Mouse (Mus musculus) forebrain, embryonic 13.5 days (tissue): ENCODE data around the gene Gin1. TPM values are rescaled to one million over a fixed set of nuclear protein-coding genes. Genes with fewer than 3 reads are reported as not detected.

Experiments
- ATAC-seq: fragments of 200-750 bp; cut with Nextera tagmentation; 2 replicates; pipeline ENCODE4 v1.8.0; 2017
- H3K27ac ChIP-seq: fragments of 300-500 bp; sonication (generic); 2 replicates; pipeline ENCODE4 v1.5.1; 2015; ENCODE audit warnings: inconsistent platforms, mild to moderate bottlenecking, moderate library complexity
- H3K27me3 ChIP-seq: fragments of 300-500 bp; sonication (generic); 2 replicates; pipeline ENCODE4 v1.6.1; 2015; ENCODE audit warnings: mild to moderate bottlenecking, inconsistent platforms
- H3K36me3 ChIP-seq: fragments of 300-500 bp; sonication (generic); 2 replicates; pipeline ENCODE4 v1.6.1; 2015; ENCODE audit warnings: mild to moderate bottlenecking, inconsistent platforms; ENCODE audit not compliant: poor library complexity, severe bottlenecking
- H3K4me1 ChIP-seq: fragments of 300-500 bp; sonication (generic); 2 replicates; pipeline ENCODE4 v1.6.1; 2015; ENCODE audit warnings: inconsistent platforms
- H3K4me2 ChIP-seq: fragments of 300-500 bp; sonication (generic); 2 replicates; pipeline ENCODE4 v1.6.1; 2015; ENCODE audit warnings: inconsistent platforms, mild to moderate bottlenecking, moderate library complexity
- H3K4me3 ChIP-seq: fragments of 300-500 bp; sonication (generic); 2 replicates; pipeline ENCODE4 v1.5.1; 2015; ENCODE audit warnings: mild to moderate bottlenecking, inconsistent platforms
- H3K9ac ChIP-seq: fragments of 300-500 bp; sonication (generic); 2 replicates; pipeline ENCODE4 v1.6.1; 2015; ENCODE audit warnings: mild to moderate bottlenecking, inconsistent platforms
- H3K9me3 ChIP-seq: fragments of 300-500 bp; sonication (generic); replicated peaks from 2 replicates; pipeline ENCODE4 v1.6.1; 2016; ENCODE audit warnings: inconsistent platforms
- WGBS: fragments of 180-500 bp; shearing (Covaris S2); methylation state at CpG from one replicate; pipeline ENCODE4 v1.1.7; 2015; 5-methylcytosine and 5-hydroxymethylcytosine counted together
- polyA plus RNA-seq: library from polyadenylated mRNA; unstranded; fragments of >200 nt; fragmentation: Nextera tagmentation; extraction: Ambion mirVana; gene quantifications from 2 replicates; pipeline ENCODE4 v1.2.1, GENCODE M21; 2015

The Gin1 gene
- polyA plus RNA-seq, result 22.1 and 23.2 TPM in 2 replicates

DNA sequence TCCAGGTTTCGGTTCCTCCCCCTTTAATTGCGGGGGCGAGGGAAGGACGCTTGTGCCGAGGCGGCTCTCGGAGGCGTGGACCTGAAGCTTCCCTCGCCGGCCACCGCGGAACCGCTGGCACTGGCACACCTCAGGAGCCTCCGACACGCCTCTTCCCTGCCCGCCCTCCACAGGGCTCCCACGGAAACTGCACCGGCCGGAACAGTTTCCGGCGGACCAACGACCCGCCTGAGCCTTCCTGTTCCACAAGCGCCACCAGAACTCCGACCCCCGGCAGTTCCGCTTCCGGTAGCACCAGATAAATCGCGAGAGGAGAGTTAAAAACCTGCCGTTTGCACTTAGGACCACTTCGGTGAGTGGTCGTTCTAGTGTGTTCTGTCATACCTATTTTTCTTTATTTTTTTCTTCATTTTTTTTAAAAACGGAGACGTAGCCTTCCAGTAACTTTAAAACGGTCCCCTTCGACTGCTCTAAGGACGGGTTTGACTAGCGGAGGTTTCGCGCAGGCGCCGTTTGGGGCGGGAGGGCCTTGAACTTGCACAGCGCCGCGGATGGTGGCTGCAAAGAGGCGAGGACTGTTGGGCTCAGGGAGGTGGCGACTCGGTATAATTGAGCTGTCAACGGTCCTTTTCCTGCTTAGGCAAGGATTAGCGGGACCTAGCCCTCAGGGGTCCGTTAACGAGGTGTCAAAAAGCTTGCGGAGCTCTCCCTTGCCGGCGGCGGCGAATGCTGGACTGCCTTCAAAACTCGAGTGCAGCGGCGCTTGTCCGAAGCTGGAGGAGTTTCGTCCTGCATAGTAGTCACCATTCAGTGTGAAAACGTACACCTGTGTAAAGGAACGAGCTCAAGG is at the start of gene Gin1, which contains the start of gene Ppip5k2:
Gin1 (plus strand) TSS at position 269 of the 850 bp plus-strand sequence.
Ppip5k2 (minus strand) TSS at position 508 of the 850 bp plus-strand sequence.
- peak within 1 kb of the TSS; percentile 96 for H3K4me3 ChIP-seq
- H3K27me3 ChIP-seq, result no peaks in the 10 kb centered on the region
- H3K4me2 ChIP-seq, result peak within 1 kb of the TSS; percentile 82
- peaks cover 23% of the 10 kb centered on the region for H3K4me1 ChIP-seq
- H3K9me3 ChIP-seq, result no peaks in the 10 kb centered on the region
- ATAC-seq, result peak; percentile 99
- H3K27ac ChIP-seq, result peak within 1 kb of the TSS; percentile 87
- peak within 1 kb of the TSS; percentile 92 for H3K9ac ChIP-seq
- H3K36me3 ChIP-seq, result no peaks in the 10 kb centered on the region
- WGBS, result under 1% methylated on average over 66 of the region's 66 CpGs

DNA sequence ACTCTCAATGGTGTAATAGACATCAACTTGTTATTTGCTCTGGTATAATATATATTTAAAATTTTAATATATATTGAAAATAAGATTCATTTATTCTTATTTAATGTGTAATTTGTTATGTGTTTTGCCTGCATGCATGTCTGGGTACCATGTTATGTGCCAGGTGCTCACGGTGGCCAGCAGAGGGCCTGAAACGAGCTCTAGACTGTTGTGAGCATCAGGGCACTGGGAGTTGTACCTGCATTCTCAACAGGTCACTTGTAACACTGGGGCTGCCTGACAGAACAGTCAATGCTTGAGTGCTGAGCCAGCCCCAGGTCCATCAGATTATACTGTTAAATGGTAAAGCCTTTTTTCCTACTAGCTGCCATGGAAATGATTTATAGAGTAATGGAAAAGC is 43.2 kb upstream of the Gin1 start:
- 68% methylated on average over 2 of the region's 2 CpGs for WGBS
- Histone ChIP-seq H3K36me3 (peaks cover 33% of the 10 kb centered on the region), H3K4me2 (no peak overlapping the region), H3K4me1 (no peaks in the 10 kb centered on the region), H3K9me3 (no peaks in the 10 kb centered on the region), H3K27me3 (no peaks in the 10 kb centered on the region), H3K9ac (no peak overlapping the region), H3K4me3 (no peak overlapping the region), H3K27ac (no peak overlapping the region)
- peak; percentile 61; the same call in 1 of the 2 replicates for ATAC-seq

GRCm38 (mm10) chr1:97729339-97729738 is 40.6 kb upstream of the Gin1 start:
- Histone ChIP-seq H3K4me3 (no peak overlapping the region), H3K9me3 (no peaks in the 10 kb centered on the region), H3K4me2 (no peak overlapping the region), H3K4me1 (no peaks in the 10 kb centered on the region), H3K36me3 (peaks cover 37% of the 10 kb centered on the region), H3K9ac (no peak overlapping the region), H3K27me3 (no peaks in the 10 kb centered on the region), H3K27ac (no peak overlapping the region)
- 79% methylated on average over 1 of the region's 1 CpGs for WGBS
- no peak for ATAC-seq

DNA sequence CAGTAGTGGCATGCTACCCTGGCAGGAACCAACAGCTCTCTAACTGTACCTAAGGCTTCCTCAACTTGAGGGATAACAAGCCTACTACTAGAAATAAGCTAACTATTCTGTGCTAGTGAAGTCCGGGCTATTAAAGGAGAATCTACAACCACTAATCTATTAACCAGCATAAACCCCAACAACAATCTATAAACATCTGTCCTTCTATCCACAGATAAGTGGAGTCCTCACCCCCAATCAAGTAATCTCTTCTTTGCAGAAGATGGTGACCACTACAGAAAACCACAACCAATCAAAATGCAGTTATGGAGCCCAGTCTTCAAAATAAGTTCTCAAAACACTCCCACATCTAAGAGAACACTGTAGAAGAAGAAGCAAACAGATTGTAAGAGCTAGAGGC is 26.9 kb upstream of the Gin1 start:
- WGBS, result 91% methylated on average over 1 of the region's 1 CpGs
- Histone ChIP-seq H3K4me1 (no peaks in the 10 kb centered on the region), H3K4me2 (no peak overlapping the region), H3K4me3 (no peak overlapping the region), H3K27ac (no peak overlapping the region), H3K9ac (no peak overlapping the region), H3K9me3 (no peaks in the 10 kb centered on the region), H3K27me3 (no peaks in the 10 kb centered on the region), H3K36me3 (peaks cover 64% of the 10 kb centered on the region)
- ATAC-seq, result no peak

- ATAC-seq, result no peak
- no peak overlapping the region for H3K9ac ChIP-seq
- 90% methylated on average over 4 of the region's 4 CpGs for WGBS
- H3K4me2 ChIP-seq, result no peak overlapping the region
- no peak overlapping the region for H3K27ac ChIP-seq
- no peaks in the 10 kb centered on the region for H3K27me3 ChIP-seq
- H3K4me3 ChIP-seq, result no peak overlapping the region
- H3K4me1 ChIP-seq, result no peaks in the 10 kb centered on the region
- H3K36me3 ChIP-seq, result peaks cover 59% of the 10 kb centered on the region
- no peaks in the 10 kb centered on the region for H3K9me3 ChIP-seq
These were observed 24.3 kb upstream of the Gin1 start for GRCm38 (mm10) chr1:97745712-97746111.

DNA sequence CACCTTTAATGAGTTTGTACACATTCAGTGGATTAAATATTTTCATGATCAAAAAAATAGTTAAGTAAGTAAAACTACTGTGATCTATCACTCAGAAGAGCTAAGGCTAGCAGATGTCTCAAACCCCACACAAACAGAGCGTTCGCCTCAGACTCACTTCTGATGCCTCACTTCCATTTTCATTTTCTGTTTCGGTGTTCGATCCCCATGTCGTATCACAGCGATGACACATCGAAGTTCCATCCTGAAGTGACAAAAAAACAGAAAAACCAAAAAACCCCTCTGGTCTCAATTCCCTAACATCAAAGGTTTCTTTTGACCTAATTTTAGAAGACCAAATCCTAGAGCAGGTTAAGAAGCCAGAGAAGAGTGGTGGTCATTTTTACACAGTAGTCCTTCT is 23.7 kb upstream of the Gin1 start:
- H3K4me3 ChIP-seq, result no peak overlapping the region
- H3K4me1 ChIP-seq, result no peaks in the 10 kb centered on the region
- 97% methylated on average over 7 of the region's 7 CpGs for WGBS
- H3K27ac ChIP-seq, result no peak overlapping the region
- ATAC-seq, result no peak
- H3K27me3 ChIP-seq, result no peaks in the 10 kb centered on the region
- no peaks in the 10 kb centered on the region for H3K9me3 ChIP-seq
- H3K36me3 ChIP-seq, result peaks cover 60% of the 10 kb centered on the region
- H3K9ac ChIP-seq, result no peak overlapping the region
- H3K4me2 ChIP-seq, result no peak overlapping the region

DNA sequence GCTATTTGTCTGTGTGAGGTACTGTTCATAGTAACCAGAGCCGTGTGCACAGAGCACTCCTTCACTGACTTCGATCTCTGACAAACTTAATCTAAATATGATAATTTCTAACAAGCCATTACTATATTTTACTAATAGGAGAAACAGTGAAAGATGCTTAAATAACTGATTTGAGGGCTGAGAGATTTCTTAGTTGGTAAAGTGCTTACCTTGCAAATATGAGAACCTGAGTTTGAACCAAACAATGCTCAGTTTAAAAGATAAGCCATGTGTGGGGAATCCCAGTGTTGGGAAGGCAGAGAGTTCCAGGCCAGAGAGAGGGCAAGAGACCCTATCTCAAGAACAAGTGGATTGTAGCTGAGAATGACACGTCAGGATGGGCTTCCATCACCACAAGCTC is 21.8 kb upstream of the Gin1 start:
- ATAC-seq, result no peak
- Histone ChIP-seq H3K27me3 (no peaks in the 10 kb centered on the region), H3K27ac (no peak overlapping the region), H3K4me3 (no peak overlapping the region), H3K4me2 (no peak overlapping the region), H3K36me3 (peaks cover 61% of the 10 kb centered on the region), H3K9ac (no peak overlapping the region), H3K9me3 (no peaks in the 10 kb centered on the region), H3K4me1 (no peaks in the 10 kb centered on the region)
- WGBS, result 89% methylated on average over 3 of the region's 3 CpGs

- ATAC-seq, result no peak
- H3K36me3 ChIP-seq, result peaks cover 41% of the 10 kb centered on the region
These were observed 16.8 kb upstream of the Gin1 start for GRCm38 (mm10) chr1:97753216-97753615.

GRCm38 (mm10) chr1:97754392-97754791 is 15.6 kb upstream of the Gin1 start:
- WGBS, result 77% methylated on average over 4 of the region's 4 CpGs
- H3K4me1 ChIP-seq, result no peaks in the 10 kb centered on the region
- ATAC-seq, result no peak
- H3K4me2 ChIP-seq, result no peak overlapping the region
- H3K9me3 ChIP-seq, result no peaks in the 10 kb centered on the region
- peaks cover 34% of the 10 kb centered on the region for H3K36me3 ChIP-seq
- H3K27ac ChIP-seq, result no peak overlapping the region
- H3K27me3 ChIP-seq, result no peaks in the 10 kb centered on the region
- no peak overlapping the region for H3K9ac ChIP-seq
- no peak overlapping the region for H3K4me3 ChIP-seq

More at GRCm38 (mm10) chr1:97753216-97753615, 16.8 kb upstream of the Gin1 start:
- H3K4me2 ChIP-seq, result no peak overlapping the region
- H3K4me3 ChIP-seq, result no peak overlapping the region
- no peaks in the 10 kb centered on the region for H3K4me1 ChIP-seq
- no peak overlapping the region for H3K27ac ChIP-seq
- H3K9me3 ChIP-seq, result no peaks in the 10 kb centered on the region
- no peaks in the 10 kb centered on the region for H3K27me3 ChIP-seq
- H3K9ac ChIP-seq, result no peak overlapping the region

- Histone ChIP-seq H3K4me1 (0 out of 2 replicates have a peak, but pooled peaks cover 5% of the 10 kb centered on the region), H3K36me3 (peaks cover 10% of the 10 kb centered on the region), H3K27ac (no peak overlapping the region), H3K4me3 (no peak overlapping the region), H3K9ac (no peak overlapping the region), H3K27me3 (no peaks in the 10 kb centered on the region), H3K9me3 (no peaks in the 10 kb centered on the region), H3K4me2 (no peak overlapping the region)
- ATAC-seq, result no peak
These were observed 10.1 kb upstream of the Gin1 start for GRCm38 (mm10) chr1:97759841-97760240.

- no peak for ATAC-seq
- Histone ChIP-seq H3K4me3 (no peak overlapping the region), H3K4me1 (0 out of 2 replicates have a peak, but pooled peaks cover 5% of the 10 kb centered on the region), H3K4me2 (no peak overlapping the region), H3K36me3 (peaks cover 5% of the 10 kb centered on the region), H3K27me3 (no peaks in the 10 kb centered on the region), H3K27ac (no peak overlapping the region), H3K9me3 (no peaks in the 10 kb centered on the region), H3K9ac (no peak overlapping the region)
- WGBS, result 93% methylated on average over 7 of the region's 7 CpGs
These were observed 9.4 kb upstream of the Gin1 start for GRCm38 (mm10) chr1:97760598-97760997.

DNA sequence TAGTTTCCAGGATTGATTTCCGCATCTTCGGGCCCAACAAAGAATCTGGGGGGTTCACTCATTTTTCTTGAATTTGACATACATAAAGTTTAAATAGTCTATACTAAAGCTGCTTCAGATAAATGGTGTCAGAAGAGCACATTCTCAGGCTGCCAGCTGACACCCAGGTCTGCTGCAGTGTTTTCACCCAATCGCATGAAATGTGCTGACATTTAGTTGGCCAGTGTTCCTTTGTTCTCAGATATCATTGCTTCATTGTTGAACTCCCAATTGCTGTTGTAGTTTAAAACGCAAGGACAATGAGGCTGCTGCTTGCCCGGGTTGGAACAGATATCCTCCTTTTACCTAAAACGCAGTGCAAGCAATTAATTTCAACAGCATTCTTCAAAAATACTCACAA is 8.5 kb upstream of the Gin1 start:
- Histone ChIP-seq H3K4me1 (0 out of 2 replicates have a peak, but pooled peaks cover 5% of the 10 kb centered on the region), H3K27ac (no peak overlapping the region), H3K4me2 (no peak overlapping the region), H3K27me3 (no peaks in the 10 kb centered on the region), H3K4me3 (no peak overlapping the region), H3K36me3 (0 out of 2 replicates have a peak, but pooled peaks cover 3% of the 10 kb centered on the region), H3K9me3 (no peaks in the 10 kb centered on the region), H3K9ac (no peak overlapping the region)
- 82% methylated on average over 6 of the region's 6 CpGs for WGBS
- no peak for ATAC-seq
